Mouse (Mus musculus) lung, postnatal 0 days (tissue): ENCODE measurements around the gene Fam234a.

Experiments used
- CTCF ChIP-seq: IDR thresholded peaks from 2 replicates; pipeline ENCODE4 v1.5.1; 2016; ENCODE audit warnings: antibody characterized with exemption, mild to moderate bottlenecking
- EP300 ChIP-seq: IDR thresholded peaks from 2 replicates; pipeline ENCODE4 v1.6.1; 2016; ENCODE audit warnings: antibody characterized with exemption, mild to moderate bottlenecking, control low read depth

- TF ChIP-seq CTCF: no peak
- no peak for TF ChIP-seq EP300
Observed at GRCm38 (mm10) chr17:26272586-26272985, 28.5 kb upstream of the Fam234a start.
